Mouse (Mus musculus): ENCODE results near the gene Cela1. TPM values are rescaled to one million over a fixed set of nuclear protein-coding genes. Genes with fewer than 3 reads are reported as not detected.

Gene Cela1
- polyA plus RNA-seq, 1 experiment from 2014 or later = 6.2 TPM

DNA sequence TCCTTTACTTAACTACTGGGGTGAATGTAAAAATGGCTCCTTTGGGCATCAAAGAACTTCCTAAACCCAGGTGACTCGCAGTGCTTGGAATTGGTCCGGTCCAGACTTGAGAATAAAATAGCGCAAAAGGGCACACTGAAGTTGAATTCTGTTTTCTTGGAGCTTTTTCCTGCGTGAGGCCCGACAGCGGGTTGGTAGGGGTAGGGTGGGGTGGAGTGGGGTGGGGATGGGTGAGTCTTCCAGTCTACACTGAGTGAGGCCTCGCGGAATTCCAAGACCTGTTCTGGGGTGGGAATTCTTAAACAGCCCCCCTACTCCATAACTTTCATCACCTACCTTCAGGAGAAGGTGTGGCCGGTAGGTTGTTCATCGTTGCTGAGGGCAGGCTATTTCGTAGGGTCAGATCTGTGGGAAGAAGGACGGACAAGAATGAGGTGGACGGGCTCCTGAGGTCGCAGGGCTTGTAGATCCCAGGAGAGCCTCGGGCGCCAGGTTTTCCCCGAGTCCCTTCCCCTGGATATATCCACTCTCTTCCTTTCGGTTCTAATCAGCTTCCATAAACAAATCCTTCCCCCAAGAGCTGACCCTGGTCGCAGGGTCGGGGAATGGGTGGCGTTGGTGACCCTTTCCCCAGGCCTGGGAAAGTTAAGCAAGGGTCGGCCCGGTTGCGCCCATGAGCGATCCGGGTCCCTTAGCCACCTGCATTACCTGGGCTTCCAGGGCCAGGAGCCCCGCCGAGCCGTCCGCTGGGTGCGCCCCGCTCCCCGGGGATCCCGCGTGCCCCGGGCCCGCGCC is 51.7 kb downstream of the Cela1 start:
- Histone ChIP-seq H3K4me1 (ENCODE audit: control insufficient read depth, insufficient read depth, low read length) (no peaks in the 10 kb centered on the region), H3K4me2 (replicated peaks; ENCODE audit: low read depth, low read length) (peak overlapping the region; percentile 88), H3K9me3 (ENCODE audit: control insufficient read depth, low read depth, low read length) (no peaks in the 10 kb centered on the region), H3K9ac (replicated peaks; ENCODE audit: low read depth, low read length) (peak overlapping the region; percentile 48), H3K27me3 (ENCODE audit: control insufficient read depth, insufficient read depth, low read length) (peaks cover 12% of the 10 kb centered on the region), H3K36me3 (ENCODE audit: control insufficient read depth, insufficient read depth, low read length) (no peaks in the 10 kb centered on the region), H3K4me3 (ENCODE audit: low read depth, low read length) (peak overlapping the region; percentile 47), H3K27ac (ENCODE audit: low read length) (no peak overlapping the region)
- 4% methylated on average over 38 of the region's 38 CpGs for WGBS
- no peak for ATAC-seq (ENCODE audit: insufficient number of reproducible peaks, insufficient read depth, low FRiP score, low read depth)

DNA sequence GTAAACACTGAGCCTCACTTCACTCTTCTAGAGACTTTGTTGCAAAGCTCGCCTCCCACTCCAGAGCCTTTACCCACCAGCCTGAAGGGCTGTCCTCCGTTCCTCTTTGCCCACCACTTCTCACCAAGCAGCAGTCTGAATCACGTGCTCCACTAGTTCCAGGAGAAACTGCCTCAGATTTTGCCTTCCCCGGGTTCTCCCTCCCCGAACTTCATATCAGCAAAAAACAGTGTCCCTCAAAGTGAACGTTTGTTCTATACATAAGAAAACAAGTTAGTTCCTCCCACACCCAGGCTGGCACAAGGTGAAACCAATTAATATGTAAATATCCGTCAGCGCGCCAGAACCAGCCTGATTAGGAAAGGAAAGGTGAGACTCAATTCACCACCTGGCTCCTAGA is 52.5 kb downstream of the Cela1 start:
- 8% methylated on average over 9 of the region's 9 CpGs for WGBS
- H3K36me3 ChIP-seq (ENCODE audit: control insufficient read depth, insufficient read depth, low read length) = no peaks in the 10 kb centered on the region
- no peaks in the 10 kb centered on the region for H3K9me3 ChIP-seq (ENCODE audit: control insufficient read depth, low read depth, low read length)
- ATAC-seq (ENCODE audit: insufficient number of reproducible peaks, insufficient read depth, low FRiP score, low read depth) = no peak
- no peaks in the 10 kb centered on the region for H3K4me1 ChIP-seq (ENCODE audit: control insufficient read depth, insufficient read depth, low read length)
- no peak overlapping the region for H3K9ac ChIP-seq (replicated peaks; ENCODE audit: low read depth, low read length)
- no peak overlapping the region for H3K27ac ChIP-seq (ENCODE audit: low read length)
- peak overlapping the region; percentile 88; the same call in 1 of the 2 replicates for H3K4me2 ChIP-seq (replicated peaks; ENCODE audit: low read depth, low read length)
- peak overlapping the region; percentile 47 for H3K4me3 ChIP-seq (ENCODE audit: low read depth, low read length)
- H3K27me3 ChIP-seq (ENCODE audit: control insufficient read depth, insufficient read depth, low read length) = peaks cover 12% of the 10 kb centered on the region

DNA sequence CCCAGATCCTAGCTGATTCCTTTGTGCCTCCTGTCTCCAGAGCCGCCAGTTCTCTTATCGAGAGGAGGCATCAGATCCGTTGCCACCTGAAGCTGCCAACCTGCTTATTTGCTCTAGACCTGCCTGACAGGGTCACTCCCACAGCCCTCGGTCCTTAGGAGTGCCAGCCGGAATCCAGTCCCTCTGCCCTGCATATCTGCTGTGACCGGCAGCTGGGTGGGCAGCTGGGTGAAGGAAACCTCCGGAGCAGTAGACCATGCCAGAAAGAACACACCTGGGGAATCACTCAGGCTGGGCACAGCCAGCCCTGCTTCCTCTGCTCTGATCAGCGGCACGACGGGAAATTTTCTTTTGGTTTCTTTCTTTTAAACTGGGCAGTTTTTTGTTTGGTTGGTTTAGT is 54.4 kb downstream of the Cela1 start:
- H3K9ac ChIP-seq (replicated peaks; ENCODE audit: low read depth, low read length) = no peak overlapping the region
- no peaks in the 10 kb centered on the region for H3K36me3 ChIP-seq (ENCODE audit: control insufficient read depth, insufficient read depth, low read length)
- no peak overlapping the region for H3K4me2 ChIP-seq (replicated peaks; ENCODE audit: low read depth, low read length)
- H3K4me1 ChIP-seq (ENCODE audit: control insufficient read depth, insufficient read depth, low read length) = 0 out of 2 replicates have a peak, but pooled peaks cover under 1% of the 10 kb centered on the region
- ATAC-seq (ENCODE audit: insufficient number of reproducible peaks, insufficient read depth, low FRiP score, low read depth) = no peak
- WGBS = 76% methylated on average over 10 of the region's 10 CpGs
- no peak overlapping the region for H3K4me3 ChIP-seq (ENCODE audit: low read depth, low read length)
- H3K27me3 ChIP-seq (ENCODE audit: control insufficient read depth, insufficient read depth, low read length) = peaks cover 12% of the 10 kb centered on the region
- H3K9me3 ChIP-seq (ENCODE audit: control insufficient read depth, low read depth, low read length) = no peaks in the 10 kb centered on the region
- no peak overlapping the region for H3K27ac ChIP-seq (ENCODE audit: low read length)

DNA sequence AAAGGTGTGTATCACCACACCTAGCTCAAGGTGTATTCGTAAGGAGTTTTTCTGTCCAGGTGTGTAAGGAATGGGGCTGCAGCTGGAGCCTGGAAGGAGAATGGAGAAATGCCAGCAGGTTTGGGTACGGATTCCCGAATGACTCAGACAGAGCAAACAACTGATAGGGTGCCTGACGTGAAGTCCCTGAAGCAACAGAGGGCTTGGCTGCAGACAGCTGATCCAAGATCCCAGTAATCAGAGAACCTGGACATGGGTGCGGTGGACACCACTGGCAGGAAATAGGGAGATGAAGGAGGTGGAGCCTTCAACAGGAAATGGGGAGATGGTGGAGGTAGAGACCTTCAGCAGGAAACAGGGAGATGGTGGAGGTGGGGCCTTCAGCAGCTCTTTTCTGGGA is 55.4 kb downstream of the Cela1 start:
- no peak for ATAC-seq (ENCODE audit: insufficient number of reproducible peaks, insufficient read depth, low FRiP score, low read depth)
- H3K9me3 ChIP-seq (ENCODE audit: control insufficient read depth, low read depth, low read length) = no peaks in the 10 kb centered on the region
- H3K9ac ChIP-seq (replicated peaks; ENCODE audit: low read depth, low read length) = no peak overlapping the region
- WGBS = 68% methylated on average over 5 of the region's 5 CpGs
- no peak overlapping the region for H3K4me3 ChIP-seq (ENCODE audit: low read depth, low read length)
- no peaks in the 10 kb centered on the region for H3K36me3 ChIP-seq (ENCODE audit: control insufficient read depth, insufficient read depth, low read length)
- H3K4me2 ChIP-seq (replicated peaks; ENCODE audit: low read depth, low read length) = no peak overlapping the region
- H3K4me1 ChIP-seq (ENCODE audit: control insufficient read depth, insufficient read depth, low read length) = 0 out of 2 replicates have a peak, but pooled peaks cover 7% of the 10 kb centered on the region
- H3K27me3 ChIP-seq (ENCODE audit: control insufficient read depth, insufficient read depth, low read length) = peaks cover 7% of the 10 kb centered on the region; the same call in 1 of the 2 replicates
- no peak overlapping the region for H3K27ac ChIP-seq (ENCODE audit: low read length)

DNA sequence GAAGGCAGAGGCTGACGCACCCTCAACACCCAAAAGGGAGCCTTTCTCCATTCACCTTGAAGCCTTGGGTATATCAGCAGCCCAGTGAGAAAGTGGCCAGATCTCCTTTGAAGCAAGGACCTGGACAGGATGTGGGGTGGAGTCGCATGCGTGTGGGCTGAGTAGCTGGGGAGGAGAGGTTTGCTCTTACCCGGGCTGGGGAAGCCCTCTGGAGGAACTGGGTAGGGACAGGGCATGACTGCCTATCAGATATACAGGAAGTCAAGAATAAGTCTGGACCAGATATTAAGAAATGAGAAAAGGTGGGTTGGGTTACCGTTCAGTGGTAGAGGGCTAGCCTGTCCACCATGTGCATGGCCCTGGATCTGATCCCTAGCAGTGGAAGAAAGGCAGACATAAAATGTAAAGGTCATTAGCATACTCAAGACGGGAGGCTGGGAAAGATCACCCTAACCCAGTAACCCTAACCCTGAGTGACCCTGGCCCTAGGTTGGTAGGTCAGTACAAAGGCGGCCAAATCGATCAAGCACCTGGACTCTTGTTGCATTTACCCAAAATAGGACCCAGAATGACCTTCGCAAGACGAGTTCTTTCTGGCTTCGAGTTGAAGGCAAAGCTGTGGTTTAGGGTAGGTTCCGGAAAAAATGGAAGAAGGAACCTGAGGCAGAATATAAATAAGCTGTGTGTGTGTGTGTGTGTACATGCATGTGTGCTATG is 56.1 kb downstream of the Cela1 start:
- ATAC-seq (ENCODE audit: insufficient number of reproducible peaks, insufficient read depth, low FRiP score, low read depth) = no peak
- Histone ChIP-seq H3K27ac (ENCODE audit: low read length) (no peak overlapping the region), H3K4me2 (replicated peaks; ENCODE audit: low read depth, low read length) (no peak overlapping the region), H3K9ac (replicated peaks; ENCODE audit: low read depth, low read length) (no peak overlapping the region), H3K4me1 (ENCODE audit: control insufficient read depth, insufficient read depth, low read length) (0 out of 2 replicates have a peak, but pooled peaks cover 7% of the 10 kb centered on the region), H3K27me3 (ENCODE audit: control insufficient read depth, insufficient read depth, low read length) (peaks cover 7% of the 10 kb centered on the region; the same call in 1 of the 2 replicates), H3K4me3 (ENCODE audit: low read depth, low read length) (no peak overlapping the region), H3K9me3 (ENCODE audit: control insufficient read depth, low read depth, low read length) (no peaks in the 10 kb centered on the region), H3K36me3 (ENCODE audit: control insufficient read depth, insufficient read depth, low read length) (no peaks in the 10 kb centered on the region)
- WGBS = 82% methylated on average over 12 of the region's 12 CpGs

DNA sequence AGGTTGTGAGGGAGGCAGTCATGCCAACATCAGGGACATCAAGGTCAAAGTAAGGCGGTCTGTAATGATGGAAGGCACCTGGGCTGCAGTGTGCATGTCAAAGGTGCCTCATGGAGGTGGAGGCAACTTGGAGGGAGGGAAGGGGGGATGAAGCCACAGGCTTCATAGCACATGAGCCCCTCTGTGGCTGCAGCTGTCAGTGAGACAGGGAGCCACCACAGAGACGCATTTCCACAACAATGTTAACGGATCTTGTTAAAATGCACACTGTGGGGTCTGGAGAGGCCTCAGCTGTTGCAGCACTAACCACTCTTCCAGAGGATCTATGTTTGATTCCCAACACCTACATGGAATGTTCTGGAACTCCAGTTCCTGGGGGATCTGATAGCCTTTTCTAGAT is 57.6 kb downstream of the Cela1 start:
- no peak overlapping the region for H3K4me3 ChIP-seq (ENCODE audit: low read depth, low read length)
- no peaks in the 10 kb centered on the region for H3K36me3 ChIP-seq (ENCODE audit: control insufficient read depth, insufficient read depth, low read length)
- H3K9ac ChIP-seq (replicated peaks; ENCODE audit: low read depth, low read length) = no peak overlapping the region
- no peaks in the 10 kb centered on the region for H3K9me3 ChIP-seq (ENCODE audit: control insufficient read depth, low read depth, low read length)
- H3K27ac ChIP-seq (ENCODE audit: low read length) = no peak overlapping the region
- H3K4me2 ChIP-seq (replicated peaks; ENCODE audit: low read depth, low read length) = no peak overlapping the region
- 65% methylated on average over 3 of the region's 3 CpGs for WGBS
- peaks cover 4% of the 10 kb centered on the region; the same call in 1 of the 2 replicates for H3K27me3 ChIP-seq (ENCODE audit: control insufficient read depth, insufficient read depth, low read length)
- H3K4me1 ChIP-seq (ENCODE audit: control insufficient read depth, insufficient read depth, low read length) = 0 out of 2 replicates have a peak, but pooled peaks cover 7% of the 10 kb centered on the region
- no peak for ATAC-seq (ENCODE audit: insufficient number of reproducible peaks, insufficient read depth, low FRiP score, low read depth)

DNA sequence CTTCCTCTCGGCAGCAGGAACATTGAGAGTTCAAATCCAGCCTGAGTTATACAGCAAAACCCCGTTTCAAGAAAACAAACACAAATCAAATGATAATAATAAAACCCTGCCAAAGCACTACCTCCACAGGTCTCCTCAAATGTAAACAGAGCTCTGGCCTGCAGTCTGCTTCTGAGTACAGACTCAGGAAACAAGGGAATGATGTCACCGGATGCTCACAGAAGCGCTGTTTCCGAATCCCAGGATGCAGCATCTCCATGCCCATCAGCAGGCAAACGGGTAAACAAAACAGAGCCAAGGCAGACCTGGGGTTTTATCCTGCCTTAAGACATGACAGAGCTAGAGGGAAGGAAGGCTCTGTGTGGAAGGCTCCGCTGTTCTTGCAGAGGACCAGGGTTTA is 58.9 kb downstream of the Cela1 start:
- Histone ChIP-seq H3K4me3 (ENCODE audit: low read depth, low read length) (no peak overlapping the region), H3K9me3 (ENCODE audit: control insufficient read depth, low read depth, low read length) (no peaks in the 10 kb centered on the region), H3K36me3 (ENCODE audit: control insufficient read depth, insufficient read depth, low read length) (no peaks in the 10 kb centered on the region), H3K4me2 (replicated peaks; ENCODE audit: low read depth, low read length) (no peak overlapping the region), H3K27me3 (ENCODE audit: control insufficient read depth, insufficient read depth, low read length) (no peaks in the 10 kb centered on the region), H3K27ac (ENCODE audit: low read length) (no peak overlapping the region), H3K9ac (replicated peaks; ENCODE audit: low read depth, low read length) (no peak overlapping the region), H3K4me1 (ENCODE audit: control insufficient read depth, insufficient read depth, low read length) (0 out of 2 replicates have a peak, but pooled peaks cover 7% of the 10 kb centered on the region)
- 36% methylated on average over 7 of the region's 7 CpGs for WGBS
- no peak for ATAC-seq (ENCODE audit: insufficient number of reproducible peaks, insufficient read depth, low FRiP score, low read depth)

DNA sequence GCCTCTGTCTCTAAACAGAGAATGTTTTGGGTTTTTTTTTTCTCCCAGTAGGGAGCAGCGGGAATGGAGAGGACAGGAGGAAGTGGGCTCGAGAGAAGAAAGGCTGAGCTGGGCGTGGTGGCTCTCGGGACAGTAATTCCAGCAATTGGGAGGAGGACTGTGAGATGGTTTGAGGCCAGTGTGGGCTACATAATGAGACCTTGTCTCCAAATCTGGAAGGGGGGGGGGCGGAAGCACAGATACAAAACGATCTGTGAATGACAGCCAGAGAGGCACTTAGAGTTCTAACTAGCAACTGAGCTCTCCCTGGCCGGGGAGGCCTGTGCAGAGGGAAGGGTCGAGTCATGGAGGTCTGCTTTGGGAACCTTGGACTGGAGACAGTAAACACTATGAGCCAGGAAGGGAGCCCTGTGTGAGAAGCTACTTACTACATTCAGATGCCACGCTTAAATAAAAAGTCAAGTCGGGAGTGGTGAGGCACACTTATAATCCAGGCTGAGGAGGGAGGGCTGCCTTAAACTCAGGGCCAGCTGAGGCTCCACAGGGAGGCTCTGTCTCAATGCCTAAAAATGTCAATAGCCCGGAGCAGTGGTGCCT is 59.8 kb downstream of the Cela1 start:
- no peak overlapping the region for H3K27ac ChIP-seq (ENCODE audit: low read length)
- no peak overlapping the region for H3K9ac ChIP-seq (replicated peaks; ENCODE audit: low read depth, low read length)
- ATAC-seq (ENCODE audit: insufficient number of reproducible peaks, insufficient read depth, low FRiP score, low read depth) = no peak
- H3K36me3 ChIP-seq (ENCODE audit: control insufficient read depth, insufficient read depth, low read length) = no peaks in the 10 kb centered on the region
- no peak overlapping the region for H3K4me2 ChIP-seq (replicated peaks; ENCODE audit: low read depth, low read length)
- no peak overlapping the region for H3K4me3 ChIP-seq (ENCODE audit: low read depth, low read length)
- H3K4me1 ChIP-seq (ENCODE audit: control insufficient read depth, insufficient read depth, low read length) = 0 out of 2 replicates have a peak, but pooled peaks cover 7% of the 10 kb centered on the region
- no peaks in the 10 kb centered on the region for H3K27me3 ChIP-seq (ENCODE audit: control insufficient read depth, insufficient read depth, low read length)
- no peaks in the 10 kb centered on the region for H3K9me3 ChIP-seq (ENCODE audit: control insufficient read depth, low read depth, low read length)
- 14% methylated on average over 11 of the region's 11 CpGs for WGBS
